Mouse (Mus musculus) left cerebral cortex, postnatal 4 days (tissue): ENCODE measurements at regions not wholly inside any gene's neighbourhood (a gene's known extent, or its start where the extent isn't known, plus 50 kb on each side); places are given as distances from the start of the nearest gene placed in this dataset.
A peak's percentile ranks its signal among the peaks of the same experiment; 100 is the strongest.

Experiments
- DNase-seq: peaks from one replicate; pipeline ENCODE4 v3.0.0-alpha.2; 2022
- intact Hi-C: fragments of 180-260 bp; cut with DNase I; formaldehyde crosslinking; loops from one replicate; pipeline ENCODE4 v1.15.1; 2025

DNA sequence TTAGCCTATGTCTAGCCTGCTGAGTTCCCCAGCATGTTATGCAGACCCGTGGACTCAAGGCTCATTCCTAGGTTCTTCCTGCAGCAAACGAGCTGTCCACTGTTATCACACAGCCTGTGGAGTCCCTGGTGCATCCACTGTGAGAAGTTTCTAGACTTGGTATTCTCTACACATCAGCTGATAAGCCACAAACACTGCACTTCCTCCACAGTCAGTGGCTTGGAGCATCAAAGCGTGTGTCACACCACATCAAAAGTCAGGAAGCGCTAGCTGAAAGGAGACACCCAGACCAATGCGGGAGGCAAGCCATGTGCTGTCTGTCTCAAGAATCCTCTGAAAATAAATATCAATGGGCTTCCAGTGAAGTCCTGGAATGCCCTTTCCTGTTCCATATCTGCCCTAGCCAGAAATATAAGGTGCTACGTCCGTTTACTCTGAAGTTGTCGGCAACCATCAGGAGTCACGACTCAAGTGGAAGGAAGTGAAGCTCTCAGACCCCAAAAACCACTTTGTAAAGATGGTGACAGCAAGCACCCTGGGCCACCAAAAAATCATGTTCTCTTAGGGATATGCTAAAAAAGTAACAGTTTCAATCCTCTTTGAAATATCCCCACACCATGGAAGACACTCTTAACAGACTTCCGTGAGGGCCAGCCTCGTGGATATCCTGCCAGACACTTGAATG lies 227.7 kb downstream of the Adgrl2 start:
- DNase-seq: no peak
- intact Hi-C loops: no loop called here

DNA sequence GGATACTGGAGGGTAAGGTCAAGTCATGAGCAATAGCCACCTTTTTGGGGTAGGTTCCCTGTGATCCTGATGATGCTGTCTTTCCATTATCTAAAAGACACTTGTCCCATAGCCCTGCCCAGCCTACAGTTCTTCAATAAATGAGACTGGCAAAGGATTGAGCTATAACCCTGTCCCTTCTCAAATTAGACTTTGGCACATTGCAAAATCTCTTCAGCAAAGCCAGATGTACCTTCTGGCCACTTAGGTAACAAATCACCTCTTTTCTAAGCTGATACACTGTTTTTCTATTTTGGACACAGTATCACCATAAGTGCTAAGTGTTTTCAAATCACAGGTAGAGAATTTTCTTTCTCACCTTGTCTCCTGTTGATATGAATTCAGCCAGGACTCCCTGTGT lies 228.8 kb downstream of the Adgrl2 start:
- intact Hi-C loops: no loop called here
- no peak for DNase-seq

DNA sequence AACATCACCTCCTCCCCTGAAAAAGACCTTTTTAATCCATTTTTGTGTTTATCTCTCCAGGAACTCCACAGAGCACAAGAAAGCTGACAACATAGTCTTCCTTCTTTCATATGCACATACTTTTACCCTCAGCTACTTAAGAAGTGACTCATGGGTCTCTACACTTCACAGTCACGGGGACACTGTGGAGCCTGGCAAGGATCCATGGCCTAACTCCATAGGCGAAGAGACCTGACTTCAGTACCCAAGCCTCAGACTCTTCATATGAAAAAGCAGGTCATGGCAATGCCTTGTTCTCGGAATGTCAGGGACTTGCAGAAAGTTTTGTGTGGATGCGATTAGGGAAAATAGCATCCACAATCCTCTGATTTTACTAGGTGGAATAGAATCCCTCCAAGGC lies 230.9 kb downstream of the Adgrl2 start:
- intact Hi-C loops: no loop called here
- DNase-seq: no peak

GRCm38 (mm10) chr3:148746234-148746633 lies 244.1 kb downstream of the Adgrl2 start:
- DNase-seq: no peak
- intact Hi-C loops: no loop called here

- DNase-seq: no peak
- intact Hi-C loops: no loop called here
Measured at GRCm38 (mm10) chr3:148744651-148745050, 245.7 kb downstream of the Adgrl2 start.

GRCm38 (mm10) chr3:148734194-148734749 lies 256.1 kb downstream of the Adgrl2 start:
- DNase-seq: no peak
- intact Hi-C loops: no loop called here

DNA sequence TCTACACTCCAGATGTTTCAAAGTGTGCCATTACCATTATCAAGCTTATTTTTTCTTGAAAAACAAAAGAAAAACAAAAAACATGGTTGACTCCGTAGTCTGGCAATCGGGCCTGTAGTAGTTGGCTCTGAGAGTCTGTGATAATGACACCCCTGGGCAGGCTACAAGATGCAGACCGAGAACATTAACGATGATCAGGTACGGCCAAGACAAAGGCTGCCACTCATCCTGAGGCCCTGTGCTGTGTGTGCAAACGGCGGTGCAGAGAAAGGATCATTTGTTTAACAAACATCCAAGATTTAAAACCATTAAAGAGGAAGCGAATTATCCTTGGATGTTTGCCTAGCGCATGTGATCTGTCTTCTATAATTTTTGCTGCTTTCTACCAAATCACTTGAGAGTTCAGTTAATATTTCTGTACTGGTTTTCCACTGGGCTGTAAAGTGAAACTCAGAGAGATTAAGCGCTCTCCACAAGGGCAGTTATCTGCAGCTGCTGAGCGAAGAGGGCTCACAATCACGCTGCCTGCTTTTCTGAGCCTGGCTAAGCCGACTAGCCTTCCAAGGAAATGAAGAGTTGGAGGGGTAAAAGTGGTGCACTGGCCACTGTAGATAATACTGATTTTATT lies 257.0 kb downstream of the Adgrl2 start:
- intact Hi-C loops: no loop called here
- no peak for DNase-seq

- intact Hi-C loops: no loop called here
- DNase-seq: no peak
Measured at GRCm38 (mm10) chr3:148731436-148731835, 258.9 kb downstream of the Adgrl2 start.

GRCm38 (mm10) chr3:148729242-148729680 lies 261.1 kb downstream of the Adgrl2 start:
- peak; percentile 8 for DNase-seq
- intact Hi-C loops: no loop called here

- DNase-seq: no peak
- intact Hi-C loops: no loop called here
Measured at GRCm38 (mm10) chr3:148728513-148729241, 261.7 kb downstream of the Adgrl2 start.

- DNase-seq: peak; percentile 1
Measured at GRCm38 (mm10) chr3:148726596-148727331, 263.6 kb downstream of the Adgrl2 start.

GRCm38 (mm10) chr3:148696555-148696954 lies 293.8 kb downstream of the Adgrl2 start:
- intact Hi-C loops: no loop called here
- DNase-seq: no peak

More at GRCm38 (mm10) chr3:148726596-148727331, 263.6 kb downstream of the Adgrl2 start:
- intact Hi-C loops: no loop called here

DNA sequence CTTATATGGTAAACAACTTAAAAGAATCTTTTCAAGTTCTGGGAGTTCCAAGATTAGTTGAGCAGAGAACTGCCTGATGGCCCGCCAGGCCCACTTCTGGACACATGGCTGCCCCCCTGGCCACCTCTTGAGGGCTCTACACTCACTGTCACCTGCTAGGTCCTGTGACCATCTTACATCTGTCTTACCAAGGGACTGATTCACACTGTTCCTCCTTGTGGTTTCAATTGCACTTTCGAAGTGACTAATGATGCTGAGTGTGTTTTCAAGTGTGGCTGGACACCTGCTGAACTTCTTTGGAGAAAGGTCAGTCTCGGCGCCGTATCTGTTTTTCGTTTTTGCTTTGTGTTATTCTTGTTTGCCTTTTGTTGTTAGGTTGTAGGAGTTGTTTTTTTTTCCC lies 294.9 kb downstream of the Adgrl2 start:
- DNase-seq: no peak
- intact Hi-C loops: no loop called here

DNA sequence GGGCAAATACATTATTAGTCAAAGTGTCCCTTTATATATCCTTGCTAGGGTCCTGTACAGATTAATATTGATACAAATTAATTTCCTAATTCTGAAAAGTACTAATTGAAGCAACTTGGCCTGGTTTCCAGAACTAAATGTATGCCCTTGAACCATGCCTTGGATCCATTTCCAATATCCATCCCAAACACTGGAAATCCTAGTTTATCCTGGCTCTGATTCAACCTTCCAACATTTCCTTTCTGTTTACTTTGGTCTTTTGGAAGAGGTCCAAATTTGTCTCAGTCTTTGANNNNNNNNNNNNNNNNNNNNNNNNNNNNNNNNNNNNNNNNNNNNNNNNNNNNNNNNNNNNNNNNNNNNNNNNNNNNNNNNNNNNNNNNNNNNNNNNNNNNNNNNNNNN lies 307.2 kb downstream of the Adgrl2 start:
- no peak for DNase-seq
- intact Hi-C loops: no loop called here

- no peak for DNase-seq
- intact Hi-C loops: no loop called here
Measured at GRCm38 (mm10) chr3:148682445-148682994, 307.8 kb downstream of the Adgrl2 start.

GRCm38 (mm10) chr3:148681186-148681585 lies 309.2 kb downstream of the Adgrl2 start:
- DNase-seq: no peak
- intact Hi-C loops: no loop called here

DNA sequence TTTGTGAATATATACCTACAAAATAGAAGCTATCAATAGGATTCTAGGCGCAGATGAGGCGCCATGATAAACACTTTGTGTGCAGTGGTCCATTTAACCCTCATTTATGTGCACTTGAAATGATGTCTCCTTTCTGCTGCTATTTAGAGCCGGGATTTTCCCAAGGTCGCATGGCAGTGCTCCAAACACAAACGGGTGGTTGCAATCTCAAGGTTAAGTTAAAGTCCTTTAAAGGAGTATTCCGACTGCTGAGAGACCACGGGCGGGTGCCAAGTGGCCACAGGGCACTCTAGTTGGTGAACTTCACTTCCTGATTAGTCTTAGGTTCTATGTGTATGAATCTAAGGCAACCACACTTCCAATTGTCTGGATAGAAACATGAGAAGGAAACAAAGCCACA lies 309.6 kb downstream of the Adgrl2 start:
- DNase-seq: peak; percentile 30
- intact Hi-C loops: no loop called here

- DNase-seq: no peak
- intact Hi-C loops: no loop called here
Measured at GRCm38 (mm10) chr3:148680086-148680485, 310.3 kb downstream of the Adgrl2 start.

GRCm38 (mm10) chr3:148679121-148679520 lies 311.2 kb downstream of the Adgrl2 start:
- no peak for DNase-seq
- intact Hi-C loops: no loop called here

GRCm38 (mm10) chr3:148676025-148676424 lies 314.3 kb downstream of the Adgrl2 start:
- intact Hi-C loops: no loop called here
- no peak for DNase-seq
